Mouse (Mus musculus): ENCODE measurements around the gene Abcg2.

Gene Abcg2

GRCm38 (mm10) chr6:58638566-58638965, 54.2 kb downstream of the Abcg2 start:
- DNase-seq (ENCODE audit: low spot score in 2 of 2) = no peak

- DNase-seq (ENCODE audit: low spot score in 2 of 2) = no peak
Measured at GRCm38 (mm10) chr6:58639391-58639790, 55.1 kb downstream of the Abcg2 start.

- peak; percentile 48 to 62 for DNase-seq (ENCODE audit: low spot score in 2 of 2)
Measured at GRCm38 (mm10) chr6:58640333-58641018, 56.2 kb downstream of the Abcg2 start.

GRCm38 (mm10) chr6:58641056-58641799, 56.9 kb downstream of the Abcg2 start:
- no peak for DNase-seq (ENCODE audit: low spot score in 2 of 2)

- peak; percentile 10 to 21 for DNase-seq (ENCODE audit: low spot score in 2 of 2)
Measured at GRCm38 (mm10) chr6:58642191-58642590, 57.9 kb downstream of the Abcg2 start.

- no peak for DNase-seq (ENCODE audit: low spot score in 2 of 2)
Measured at GRCm38 (mm10) chr6:58644586-58644985, 60.3 kb downstream of the Abcg2 start.

DNA sequence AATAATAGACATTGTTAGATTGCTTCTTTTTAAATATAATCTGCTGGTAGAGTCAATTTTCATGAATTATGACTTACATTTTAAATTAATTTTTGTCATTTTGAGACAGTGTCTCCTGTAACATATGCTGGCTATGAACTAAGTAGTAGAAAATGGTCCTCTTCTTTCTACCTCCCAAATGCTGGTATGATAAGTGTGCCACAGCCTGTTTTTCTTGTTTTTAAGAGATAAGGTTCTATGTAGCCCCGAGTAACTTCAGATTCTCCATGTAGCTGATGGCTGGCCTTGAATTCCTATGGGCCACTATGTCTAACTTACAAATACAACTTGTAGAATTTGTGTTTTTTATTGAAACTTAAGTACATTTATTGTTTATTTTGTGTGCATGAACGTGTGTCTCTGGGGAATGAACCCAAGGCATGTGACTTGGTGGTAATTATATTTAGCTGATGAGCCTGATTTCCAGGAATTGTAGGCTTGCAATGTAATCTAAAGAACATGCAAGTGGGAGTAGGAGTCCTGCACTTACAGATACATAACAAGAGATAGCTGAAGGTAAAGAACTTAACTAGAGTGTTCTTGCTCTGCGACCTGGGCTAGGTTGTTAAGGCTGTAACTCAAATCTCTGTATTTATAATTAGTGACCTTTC, 63.9 kb downstream of the Abcg2 start:
- no peak for DNase-seq (ENCODE audit: low spot score in 2 of 2)

DNA sequence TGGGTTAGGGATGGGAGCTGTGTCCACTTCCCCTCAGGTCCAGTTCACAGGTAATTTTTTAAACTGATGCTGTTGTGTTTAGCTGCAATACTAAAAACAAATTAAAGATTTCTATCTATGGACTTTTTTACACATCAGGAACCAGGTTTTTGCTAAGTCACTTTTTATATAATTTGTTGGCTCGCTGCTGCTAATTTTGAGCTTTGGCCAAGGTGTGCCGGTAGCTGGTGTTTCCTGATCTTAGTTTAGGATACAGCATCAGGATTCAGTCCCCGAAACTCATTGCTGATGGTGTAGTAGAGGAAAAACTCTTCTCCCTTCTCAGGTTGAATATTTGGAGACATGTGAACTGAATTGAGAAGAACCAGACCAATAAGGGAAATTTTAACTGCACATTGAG, 65.8 kb downstream of the Abcg2 start:
- no peak for DNase-seq (ENCODE audit: low spot score in 2 of 2)

- DNase-seq (ENCODE audit: low spot score in 2 of 2) = no peak
Measured at GRCm38 (mm10) chr6:58651038-58651437, 66.7 kb downstream of the Abcg2 start.

DNA sequence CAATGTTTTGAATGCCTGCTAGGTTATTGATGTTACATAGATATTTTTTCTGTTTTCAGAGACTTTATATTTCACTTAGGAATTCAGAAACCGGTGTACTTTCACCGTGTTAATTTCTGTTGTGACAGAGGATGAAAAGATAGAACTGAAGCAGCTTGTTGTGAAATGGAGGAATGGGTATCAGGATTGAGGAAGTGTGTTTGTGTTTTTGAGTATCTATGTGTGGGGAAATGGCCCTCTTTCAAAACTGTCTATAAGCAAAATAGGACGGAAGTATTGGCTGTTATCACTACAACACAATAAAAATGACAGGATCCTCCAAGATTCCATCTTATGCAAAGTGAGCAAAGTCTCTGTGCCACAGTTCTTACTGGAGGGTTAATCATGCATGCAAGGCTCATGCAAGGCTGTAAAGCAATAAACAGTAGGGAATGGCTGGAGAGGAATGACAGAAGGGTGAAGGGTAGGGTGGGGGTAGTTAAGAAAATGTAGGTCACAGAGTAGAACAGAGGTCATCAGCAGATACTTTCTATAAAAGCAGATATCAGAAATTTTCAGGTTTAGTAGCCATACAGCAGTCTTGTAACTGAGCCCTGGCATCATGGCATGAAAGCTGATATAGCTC, 76.7 kb downstream of the Abcg2 start:
- no peak for DNase-seq (ENCODE audit: low spot score in 2 of 2)

DNA sequence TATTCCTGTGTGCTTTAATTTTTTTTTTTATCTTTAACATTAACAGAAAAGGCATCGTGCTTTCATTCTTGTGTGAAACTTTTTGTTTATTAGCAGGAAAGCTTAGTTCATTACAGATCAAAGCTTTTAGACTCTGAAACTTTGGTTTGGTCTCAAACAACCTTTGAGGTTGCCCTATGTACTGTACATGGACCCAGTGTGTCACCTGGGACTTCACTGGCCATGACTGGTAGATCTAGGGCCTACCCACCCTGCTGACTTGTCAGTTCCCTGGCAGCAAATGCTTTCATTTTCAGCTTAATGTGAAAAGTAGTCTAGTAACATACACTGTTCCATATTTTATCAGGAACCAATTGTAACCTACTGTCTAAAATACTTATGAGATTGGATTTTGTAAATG, 93.5 kb downstream of the Abcg2 start:
- no peak for DNase-seq (ENCODE audit: low spot score in 2 of 2)

GRCm38 (mm10) chr6:58678530-58678929, 94.2 kb downstream of the Abcg2 start:
- DNase-seq (ENCODE audit: low spot score in 2 of 2) = no peak

DNA sequence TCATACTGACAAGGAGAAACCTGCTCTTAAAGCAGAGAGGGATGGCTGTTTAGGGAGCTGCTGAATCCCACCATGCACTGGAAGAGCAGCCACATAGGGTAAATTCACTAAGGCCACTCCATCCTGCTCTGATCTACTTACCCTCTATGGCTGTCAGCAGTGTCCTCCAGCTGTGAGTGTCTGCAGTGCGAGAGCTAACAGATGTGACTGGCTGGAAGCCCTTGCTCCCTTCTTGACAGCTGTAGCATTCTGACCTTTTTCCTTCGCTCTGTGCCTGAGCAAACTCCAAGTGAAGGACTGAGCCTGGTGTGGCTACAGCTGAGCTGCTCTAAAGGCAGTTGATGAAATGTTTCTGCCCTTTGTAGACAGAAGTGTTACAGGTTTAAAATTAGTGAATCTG, 107.3 kb downstream of the Abcg2 start:
- DNase-seq (ENCODE audit: low spot score in 2 of 2) = no peak

DNA sequence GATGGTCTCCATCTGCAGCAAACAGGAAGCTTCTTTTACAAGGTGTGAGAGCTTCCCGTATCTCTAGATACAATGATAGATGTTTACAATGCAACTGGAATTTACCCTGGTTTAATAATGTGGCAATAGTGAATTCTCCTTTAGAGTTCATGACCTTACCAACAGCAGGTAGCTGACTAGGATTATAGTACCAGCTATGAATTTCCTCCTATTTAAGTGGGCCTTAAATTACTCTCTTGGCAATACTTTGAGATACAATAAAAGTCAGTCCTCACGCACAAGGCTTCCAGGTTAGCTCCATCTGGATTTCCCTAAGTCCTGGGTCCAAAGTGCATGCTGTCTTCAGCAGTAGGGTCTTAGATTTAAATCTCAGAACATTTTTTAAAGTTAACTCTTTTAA, 109.9 kb downstream of the Abcg2 start:
- no peak for DNase-seq (ENCODE audit: low spot score in 2 of 2)

GRCm38 (mm10) chr6:58694765-58695164, 110.4 kb downstream of the Abcg2 start:
- no peak for DNase-seq (ENCODE audit: low spot score in 2 of 2)

DNA sequence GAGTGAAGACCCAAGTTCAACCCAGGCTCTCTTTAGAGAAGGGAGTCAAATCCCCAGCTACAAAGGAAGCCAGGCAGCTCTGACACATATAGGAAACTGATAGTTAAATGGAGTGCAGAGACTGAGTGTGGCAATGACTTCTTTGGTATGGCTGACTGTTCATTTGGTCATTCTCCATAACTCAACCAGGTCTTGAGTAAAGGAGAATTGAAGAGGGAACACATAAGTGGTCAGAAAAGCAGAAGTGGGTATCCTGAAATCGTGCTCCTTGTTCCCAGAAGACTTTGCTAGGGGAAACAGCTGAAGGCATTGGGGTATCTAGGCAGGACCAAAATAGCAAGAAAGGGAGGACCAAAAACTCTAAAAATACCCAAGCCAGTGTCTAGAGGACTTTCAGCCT, 126.0 kb downstream of the Abcg2 start:
- DNase-seq (ENCODE audit: low spot score in 2 of 2) = no peak

DNA sequence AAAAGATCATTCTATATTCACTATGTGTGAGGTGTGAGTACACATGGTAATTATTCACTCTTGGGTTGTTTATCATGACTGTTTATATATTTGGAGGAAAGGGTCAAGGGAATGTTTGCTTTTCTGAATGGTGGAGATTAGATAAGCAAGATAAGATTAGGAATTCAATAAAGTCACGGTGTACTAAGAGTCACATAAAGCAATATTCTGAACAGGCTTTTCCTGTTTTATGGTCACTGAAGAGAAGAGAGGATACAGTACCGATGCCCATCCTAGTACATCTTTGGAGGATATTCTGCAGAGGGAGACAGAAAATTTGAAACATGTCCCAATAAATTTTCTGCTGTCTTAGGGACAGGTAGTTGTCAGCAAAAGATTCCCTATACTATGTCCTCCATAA, 127.6 kb downstream of the Abcg2 start:
- no peak for DNase-seq (ENCODE audit: low spot score in 2 of 2)

DNA sequence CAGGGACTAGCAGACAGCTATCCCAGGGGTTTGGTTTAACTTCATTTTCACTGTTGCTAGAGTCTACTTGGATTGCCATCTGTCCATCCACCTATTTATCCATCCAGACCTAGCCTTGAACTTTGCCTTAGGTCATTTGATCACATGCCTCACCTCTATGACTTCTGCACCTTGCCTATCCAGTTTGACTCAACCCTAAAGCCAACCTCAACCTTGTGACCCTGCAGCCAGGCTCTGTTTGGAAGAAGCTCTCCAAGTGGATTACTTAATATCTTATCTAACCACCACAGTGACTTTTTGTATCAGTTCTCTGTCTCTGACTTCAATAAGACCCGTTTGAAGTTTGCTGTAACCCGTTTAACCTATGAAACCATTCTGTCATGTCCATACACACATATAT, 149.5 kb downstream of the Abcg2 start:
- no peak for DNase-seq (ENCODE audit: low spot score in 2 of 2)

DNA sequence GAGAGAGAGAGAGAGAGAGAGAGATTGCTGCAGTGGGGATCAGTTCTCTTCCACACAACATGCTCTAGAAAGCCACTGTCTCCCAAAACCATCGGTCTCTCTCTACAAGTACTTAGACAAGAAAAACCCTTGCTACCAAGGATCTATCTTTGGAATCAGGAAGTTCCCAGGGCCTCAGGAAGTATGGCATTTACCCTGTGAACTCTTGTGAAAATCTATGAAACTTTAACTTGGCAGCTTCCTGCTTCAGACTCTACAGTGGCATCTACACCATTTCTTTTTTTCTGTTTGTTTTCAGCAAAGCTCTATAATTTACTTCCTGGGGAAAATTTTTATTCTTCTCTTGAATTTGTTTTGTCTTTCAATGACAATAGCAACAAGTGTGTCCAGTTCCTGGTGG, 150.8 kb downstream of the Abcg2 start:
- DNase-seq (ENCODE audit: low spot score in 2 of 2) = no peak
